Mouse (Mus musculus): Measurements from ENCODE around the gene Hist1h2ai.
"Not testable (repeated sequence)": the region's sequence is repeated elsewhere in the genome, so short reads cannot be mapped to it uniquely, and the experiment has no call there.

The Hist1h2ai gene

GRCm38 (mm10) chr13:21715864-21716539 is at the start of gene Hist1h2ai, which contains the start of gene Hist1h2bl:
TSS of gene Hist1h2ai (plus strand) at chr13:21716422.
TSS of gene Hist1h2bl (minus strand) at chr13:21716143.
- peak; percentile 99 for DNase-seq

GRCm38 (mm10) chr13:21677305-21677704 is 38.9 kb upstream of the Hist1h2ai start, which contains the start of gene Olfr1360:
TSS of gene Olfr1360 (minus strand) at chr13:21677405.
- DNase-seq = no peak

- DNase-seq = no peak
Observed at GRCm38 (mm10) chr13:21697811-21698210, 18.4 kb upstream of the Hist1h2ai start, which contains the start of gene Olfr1359. TSS of gene Olfr1359 (plus strand) at chr13:21698111.

GRCm38 (mm10) chr13:21706669-21707068 is 9.6 kb upstream of the Hist1h2ai start:
- no peak for DNase-seq

GRCm38 (mm10) chr13:21710031-21710711 is 6.1 kb upstream of the Hist1h2ai start:
- DNase-seq = peak; percentile 98

GRCm38 (mm10) chr13:21710821-21711525 is 5.2 kb upstream of the Hist1h2ai start:
- peak; percentile 93 for DNase-seq

GRCm38 (mm10) chr13:21711698-21712097 is 4.5 kb upstream of the Hist1h2ai start:
- DNase-seq = no peak

- peak; percentile 91 for DNase-seq
Observed at GRCm38 (mm10) chr13:21714725-21715124, 1.5 kb upstream of the Hist1h2ai start.

- DNase-seq = peak; percentile 90
Observed at GRCm38 (mm10) chr13:21715131-21715863, 925 bp upstream of the Hist1h2ai start.

- peak; percentile 93 for DNase-seq
Observed at GRCm38 (mm10) chr13:21716540-21717391, 544 bp downstream of the Hist1h2ai start.

GRCm38 (mm10) chr13:21717397-21718357 is 1.5 kb downstream of the Hist1h2ai start, which contains the start of gene Hist1h3h:
TSS of gene Hist1h3h (plus strand) at chr13:21717659.
- DNase-seq = peak; percentile 99

- no peak for DNase-seq
Observed at GRCm38 (mm10) chr13:21718381-21719080, 2.3 kb downstream of the Hist1h2ai start.

GRCm38 (mm10) chr13:21721107-21721756 is 5.0 kb downstream of the Hist1h2ai start:
- not testable (repeated sequence) for DNase-seq

- peak; percentile 97 for DNase-seq
Observed at GRCm38 (mm10) chr13:21721757-21722372, 5.6 kb downstream of the Hist1h2ai start, which contains the start of gene Hist1h2bm. TSS of gene Hist1h2bm (plus strand) at chr13:21722044.

GRCm38 (mm10) chr13:21722373-21722925 is 6.2 kb downstream of the Hist1h2ai start:
- DNase-seq = no peak

GRCm38 (mm10) chr13:21722993-21723836 is 7.0 kb downstream of the Hist1h2ai start:
- DNase-seq = no peak

- DNase-seq = no peak
Observed at GRCm38 (mm10) chr13:21727948-21728572, 11.8 kb downstream of the Hist1h2ai start.

All from heart, adult 11 months (tissue).